Mouse (Mus musculus) ES-E14 (cell line): ENCODE measurements around the gene Crebbp. TPM values are rescaled to one million over a fixed set of nuclear protein-coding genes. Genes with fewer than 3 reads are reported as not detected.

ENCODE experiments used
- DNase-seq: peaks from one replicate; pipeline ENCODE4 v3.0.0-alpha.2; 2013; ENCODE audit warnings: low read depth, low spot score
- H3K27ac ChIP-seq: 2 replicates; pipeline ENCODE4 v1.5.1; 2012; ENCODE audit warnings: low read depth, mild to moderate bottlenecking, low read length, moderate library complexity, mixed read lengths; ENCODE audit not compliant: poor library complexity, insufficient read depth, severe bottlenecking
- H3K36me3 ChIP-seq: 2 replicates; pipeline ENCODE4 v1.6.1; 2012; ENCODE audit warnings: mild to moderate bottlenecking, low read length, moderate library complexity, mixed read lengths; ENCODE audit not compliant: control insufficient read depth, poor library complexity, insufficient read depth, severe bottlenecking
- H3K4me1 ChIP-seq, 2 experiments: fragments of 150-350 bp in 1 of 2; sonication (generic) in 1 of 2; 2 replicates each; pipeline ENCODE4 v1.6.1; 2012; ENCODE audit warnings: low read length in 2 of 2, mild to moderate bottlenecking in 1 of 2, mixed read lengths in 1 of 2; ENCODE audit not compliant: control insufficient read depth in 2 of 2, insufficient read depth in 2 of 2, poor library complexity in 1 of 2
- H3K4me3 ChIP-seq, 2 experiments: fragments of 150-350 bp in 1 of 2; sonication (generic) in 1 of 2; 2 replicates each; pipeline ENCODE4 v1.5.1; 2012; ENCODE audit warnings: low read length in 2 of 2, low read depth in 1 of 2, mild to moderate bottlenecking in 1 of 2, mixed read lengths in 1 of 2; ENCODE audit not compliant: insufficient read depth in 1 of 2, poor library complexity in 1 of 2, severe bottlenecking in 1 of 2
- H3K9ac ChIP-seq: 2 replicates; pipeline ENCODE4 v1.6.1; 2012; ENCODE audit warnings: low read depth, mild to moderate bottlenecking, low read length, mixed read lengths; ENCODE audit not compliant: poor library complexity, insufficient read depth, severe bottlenecking
- H3K9me3 ChIP-seq: fragments of 150-350 bp; sonication (generic); 2 replicates; pipeline ENCODE4 v1.6.1; 2012; ENCODE audit warnings: low read depth, mild to moderate bottlenecking, low read length; ENCODE audit not compliant: control insufficient read depth, insufficient read depth
- CHD2 ChIP-seq: IDR thresholded peaks from 2 replicates; pipeline ENCODE4 v1.6.1; 2014; ENCODE audit warnings: mild to moderate bottlenecking, low read depth, low read length, inconsistent platforms
- HCFC1 ChIP-seq: IDR thresholded peaks from 2 replicates; pipeline ENCODE4 v1.6.1; 2012; ENCODE audit warnings: low read length, inconsistent platforms, borderline replicate concordance; ENCODE audit not compliant: insufficient read depth
- MAFK ChIP-seq: IDR thresholded peaks from 2 replicates; pipeline ENCODE4 v1.6.1; 2014; ENCODE audit warnings: mild to moderate bottlenecking, low read depth, low read length, inconsistent platforms; ENCODE audit not compliant: insufficient read depth
- ZC3H11A ChIP-seq: IDR thresholded peaks from 2 replicates; pipeline ENCODE4 v1.6.1; 2012; ENCODE audit warnings: low read depth, mild to moderate bottlenecking, inconsistent platforms, low read length, borderline replicate concordance
- ZNF384 ChIP-seq: IDR thresholded peaks from 2 replicates; pipeline ENCODE4 v1.6.1; 2012; ENCODE audit warnings: low read depth, low read length, inconsistent platforms
- in situ Hi-C, 2 experiments: fragments of 600-800 bp; cut with MboI; formaldehyde crosslinking; loops; one replicate each; pipeline ENCODE4 v1.15.1; 2025; ENCODE audit warnings: low sequenced_read_pairs in 2 of 2, inconsistent platforms in 1 of 2; ENCODE audit not compliant: unreplicated experiment in 2 of 2
- total RNA-seq: library from RNA; depleted of rRNA; stranded (reverse); fragments of 300-350 nt; gene quantifications from 2 replicates; pipeline ENCODE4 v1.2.3, GENCODE M21; 2012

The Crebbp gene
- total RNA-seq, 1 experiment, result 26.8 TPM

GRCm38 (mm10) chr16:4138541-4138940 lies 75.3 kb downstream of the Crebbp start:
- no peak overlapping the region for H3K4me3 ChIP-seq
- DNase-seq, result no peak
- TF ChIP-seq MAFK (no peak), CHD2 (no peak), ZNF384 (no peak)
- no peaks in the 10 kb centered on the region for H3K4me1 ChIP-seq
- no peak overlapping the region for H3K27ac ChIP-seq
- no peak overlapping the region for H3K9ac ChIP-seq
- peaks cover 7% of the 10 kb centered on the region for H3K36me3 ChIP-seq
- no peaks in the 10 kb centered on the region for H3K9me3 ChIP-seq
- in situ Hi-C loops, result no loop called here

GRCm38 (mm10) chr16:4133754-4134153 lies 80.0 kb downstream of the Crebbp start:
- in situ Hi-C loops, result no loop called here
- Histone ChIP-seq H3K4me1 (no peaks in the 10 kb centered on the region), H3K36me3 (peaks cover 7% of the 10 kb centered on the region), H3K9ac (no peak overlapping the region), H3K4me3 (no peak overlapping the region), H3K27ac (no peak overlapping the region), H3K9me3 (no peaks in the 10 kb centered on the region)
- TF ChIP-seq HCFC1 (no peak), CHD2 (no peak), ZNF384 (no peak), MAFK (no peak), ZC3H11A (no peak)
- DNase-seq, result no peak

- H3K27ac ChIP-seq, result no peak overlapping the region
- in situ Hi-C loops, result no loop called here
- H3K4me3 ChIP-seq, result no peak overlapping the region
- H3K9ac ChIP-seq, result no peak overlapping the region
- H3K4me1 ChIP-seq, result no peaks in the 10 kb centered on the region
- no peak for TF ChIP-seq HCFC1
- DNase-seq, result no peak
- H3K9me3 ChIP-seq, result no peaks in the 10 kb centered on the region
- peaks cover 2% of the 10 kb centered on the region; the same call in 1 of the 2 replicates for H3K36me3 ChIP-seq
Measured at GRCm38 (mm10) chr16:4128894-4129293, 84.9 kb downstream of the Crebbp start.

GRCm38 (mm10) chr16:4117072-4117471 lies 96.7 kb downstream of the Crebbp start:
- in situ Hi-C loops, result no loop called here
- no peak overlapping the region for H3K9ac ChIP-seq
- H3K27ac ChIP-seq, result peak overlapping the region; percentile 40; the same call in 1 of the 2 replicates
- H3K4me1 ChIP-seq, result no peaks in the 10 kb centered on the region
- H3K36me3 ChIP-seq, result peaks cover 31% of the 10 kb centered on the region
- no peak for DNase-seq
- H3K9me3 ChIP-seq, result no peaks in the 10 kb centered on the region
- TF ChIP-seq MAFK (no peak), ZNF384 (no peak), HCFC1 (no peak), CHD2 (no peak), ZC3H11A (no peak)
- no peak overlapping the region for H3K4me3 ChIP-seq

GRCm38 (mm10) chr16:4100374-4100773 lies 113.4 kb downstream of the Crebbp start:
- DNase-seq, result no peak
- Histone ChIP-seq H3K9me3 (no peaks in the 10 kb centered on the region), H3K36me3 (peaks cover 11% of the 10 kb centered on the region), H3K4me3 (no peak overlapping the region), H3K9ac (no peak overlapping the region), H3K27ac (no peak overlapping the region), H3K4me1 (no peaks in the 10 kb centered on the region; a peak in 1 of 4 replicates)
- in situ Hi-C loops, result no loop called here
- no peak for TF ChIP-seq ZC3H11A
- TF ChIP-seq MAFK, result no peak
- no peak for TF ChIP-seq CHD2
- no peak for TF ChIP-seq ZNF384
- TF ChIP-seq HCFC1, result no peak
